Mouse (Mus musculus) testis, postnatal 10 days (tissue): ENCODE measurements at regions not wholly inside any gene's neighbourhood (a gene's known extent, or its start where the extent isn't known, plus 50 kb on each side); places are given as distances from the start of the nearest gene placed in this dataset.

Source experiments
- DNase-seq: peaks from one replicate; pipeline ENCODE4 v3.0.0; 2021; ENCODE audit warnings: low spot score

- no peak for DNase-seq
These were observed 63.0 kb upstream of the Kif16b start for GRCm38 (mm10) chr2:142964340-142964739.

- DNase-seq: peak; percentile 68
These were observed 65.9 kb upstream of the Kif16b start for GRCm38 (mm10) chr2:142967250-142967649.

- DNase-seq: no peak
These were observed 79.4 kb upstream of the Kif16b start for GRCm38 (mm10) chr2:142980771-142981170.

GRCm38 (mm10) chr2:142988691-142989090, 74.1 kb upstream of the Snrpb2 start:
- no peak for DNase-seq

GRCm38 (mm10) chr2:142996088-142996487, 66.8 kb upstream of the Snrpb2 start:
- DNase-seq: no peak

- DNase-seq: no peak
These were observed 60.0 kb upstream of the Snrpb2 start for GRCm38 (mm10) chr2:143002874-143003273.

- no peak for DNase-seq
These were observed 59.5 kb upstream of the Snrpb2 start for GRCm38 (mm10) chr2:143003341-143003740.

- DNase-seq: no peak
These were observed 51.5 kb upstream of the Snrpb2 start for GRCm38 (mm10) chr2:143011380-143011779.
